Mouse (Mus musculus) ES-CJ7 (cell line): Measurements from ENCODE around the gene Fgf6.

ENCODE experiments used
- DNase-seq: peaks from one replicate; pipeline ENCODE4 v3.0.0; 2011; ENCODE audit warnings: low read depth, low spot score

Fgf6 gene

DNA sequence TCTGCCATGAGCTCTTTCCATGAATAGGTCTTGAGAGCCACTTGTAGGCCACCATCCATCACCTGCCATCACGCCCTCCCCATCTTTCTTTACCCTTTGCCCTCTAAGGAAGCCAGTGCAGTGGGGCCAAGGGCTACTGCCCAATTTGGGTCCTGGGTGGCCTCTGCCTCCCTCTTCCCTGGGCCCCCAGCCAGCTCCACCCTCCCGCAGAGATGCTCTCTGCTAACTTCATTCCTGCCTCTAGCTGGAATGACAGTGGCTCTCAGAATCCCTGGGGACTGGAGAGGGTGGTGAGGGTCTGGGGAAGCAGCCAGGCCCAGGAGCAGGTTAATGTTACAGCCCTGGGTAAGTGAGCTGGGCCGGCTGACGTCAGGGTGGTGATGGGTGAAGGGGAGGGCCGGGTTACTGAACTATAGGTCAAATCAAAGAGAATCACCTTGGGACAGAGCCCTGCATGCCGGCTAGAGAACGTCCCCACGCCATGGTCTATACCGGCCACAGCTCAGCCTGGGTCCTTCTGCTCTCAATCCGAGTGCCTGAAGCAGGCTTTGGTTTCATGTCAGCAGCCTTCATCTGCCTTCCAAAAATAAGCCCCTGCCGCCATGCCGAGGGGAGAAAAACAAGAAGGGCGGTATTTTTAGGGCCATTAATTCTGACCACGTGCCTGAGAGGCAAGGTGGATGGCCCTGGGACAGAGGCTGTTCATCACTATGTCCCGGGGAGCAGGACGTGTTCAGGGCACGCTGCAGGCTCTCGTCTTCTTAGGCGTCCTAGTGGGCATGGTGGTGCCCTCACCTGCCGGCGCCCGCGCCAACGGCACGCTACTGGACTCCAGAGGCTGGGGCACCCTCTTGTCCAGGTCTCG lies at the start of gene Fgf6:
Gene Fgf6, plus strand, starts transcription at position 681 of the 865 bp plus-strand sequence.
- DNase-seq, result no peak

DNA sequence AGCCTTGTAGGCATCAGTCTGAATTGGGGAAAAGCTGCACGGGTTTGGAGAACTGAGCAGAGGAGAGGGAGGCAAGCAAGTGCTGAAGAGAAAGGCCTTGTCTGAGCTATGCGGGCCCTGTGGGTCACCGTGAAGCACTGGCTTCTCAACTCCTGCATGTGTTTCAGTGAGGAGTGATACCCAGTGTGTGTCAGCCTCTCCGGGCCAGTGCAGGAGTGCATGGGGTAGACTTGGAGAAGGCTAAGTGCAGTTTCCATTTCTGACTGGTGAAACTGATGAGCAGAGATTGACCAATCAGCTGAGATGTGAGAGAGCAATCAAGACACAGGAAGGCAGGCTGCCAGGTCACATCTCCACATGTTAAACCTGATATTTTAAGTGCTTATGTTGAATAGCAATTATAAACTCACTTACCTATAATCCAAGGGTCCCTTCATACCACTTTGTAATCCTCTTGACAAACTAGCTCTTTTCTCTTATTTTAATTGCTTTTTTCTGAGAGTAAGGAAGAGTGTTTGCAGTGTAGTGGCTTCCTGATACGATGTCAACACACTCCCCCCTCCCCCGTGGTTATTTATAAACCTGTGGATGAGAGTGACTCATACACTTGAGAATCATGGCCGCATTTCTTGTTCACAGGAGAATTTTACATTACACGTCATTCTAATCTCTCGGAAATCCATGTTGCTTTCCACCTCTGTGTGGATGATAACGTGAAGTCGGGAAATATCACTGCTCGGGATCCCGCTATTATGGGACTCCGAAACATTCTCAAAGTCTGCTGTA lies 49.0 kb upstream of the Fgf6 start:
- no peak for DNase-seq

DNA sequence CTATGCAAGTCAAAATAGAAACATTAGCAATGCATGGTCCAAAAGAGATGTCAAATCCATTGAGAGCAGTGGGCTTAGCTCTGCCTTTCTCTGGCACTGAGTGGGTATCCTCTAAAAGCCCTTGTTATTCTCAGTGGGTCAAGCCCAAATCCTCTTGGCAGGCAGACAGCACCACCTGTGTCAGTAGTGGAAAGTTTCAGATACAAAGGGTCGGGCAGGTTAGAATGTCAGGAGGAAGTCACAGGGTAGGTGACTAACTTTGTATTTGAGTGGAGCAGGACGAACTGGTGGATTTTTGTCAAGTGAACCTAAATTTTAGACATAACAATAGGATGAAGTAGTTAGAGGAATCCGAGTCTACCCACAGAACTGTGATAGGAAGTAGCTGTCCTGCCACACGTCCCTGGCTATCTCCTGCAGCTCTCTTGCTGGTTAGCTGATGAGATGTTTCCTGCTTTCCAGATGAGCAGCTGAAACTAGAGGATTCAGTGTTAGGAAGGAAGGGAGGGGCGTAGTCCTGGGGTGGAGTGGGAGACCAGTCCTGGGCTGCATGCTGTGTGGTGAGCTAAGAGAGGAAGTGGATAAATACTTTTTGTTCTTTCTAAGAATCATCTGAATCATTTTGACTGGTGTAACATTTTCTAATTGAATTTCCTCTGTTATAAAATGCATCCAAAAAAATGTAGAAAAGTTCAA lies 33.7 kb upstream of the Fgf6 start:
- DNase-seq, result no peak

DNA sequence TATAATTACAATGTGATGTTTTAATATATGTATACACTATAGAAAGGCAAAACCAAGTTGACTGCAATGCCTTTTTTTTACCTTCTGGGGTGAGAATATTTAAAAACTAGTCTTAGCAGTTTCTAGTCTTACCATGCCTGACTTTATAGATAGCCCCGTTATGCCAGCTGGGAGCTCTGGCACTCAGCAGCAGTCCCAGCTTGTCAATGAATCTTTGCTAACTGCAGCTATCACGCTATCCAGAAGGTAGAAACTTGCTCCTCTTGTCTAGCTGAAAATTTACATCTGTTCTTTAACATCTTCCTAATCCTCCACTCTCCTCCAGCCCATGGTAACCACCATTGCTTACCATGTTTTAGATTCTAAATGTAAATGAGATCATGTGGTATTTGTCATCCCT lies 21.7 kb upstream of the Fgf6 start:
- no peak for DNase-seq

DNA sequence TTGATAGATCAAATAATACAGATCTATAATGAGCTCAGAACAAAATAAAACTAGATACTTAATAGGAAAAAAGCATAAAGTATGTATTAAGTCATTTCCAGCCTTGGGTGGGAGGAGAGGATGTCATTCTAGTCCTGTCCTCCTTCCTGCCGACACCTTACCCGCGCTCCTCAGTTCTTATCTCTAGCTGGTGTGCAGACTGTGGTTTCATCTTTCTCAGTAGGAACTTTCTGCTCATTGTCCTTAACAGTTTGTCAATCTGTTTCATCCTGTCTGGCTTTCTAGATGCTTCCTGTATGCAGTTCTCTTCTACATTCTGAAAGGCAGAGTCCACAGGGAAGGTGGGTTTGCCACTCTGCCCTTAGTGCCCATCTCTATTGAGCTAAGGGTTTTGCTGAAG lies 19.9 kb upstream of the Fgf6 start:
- no peak for DNase-seq

DNA sequence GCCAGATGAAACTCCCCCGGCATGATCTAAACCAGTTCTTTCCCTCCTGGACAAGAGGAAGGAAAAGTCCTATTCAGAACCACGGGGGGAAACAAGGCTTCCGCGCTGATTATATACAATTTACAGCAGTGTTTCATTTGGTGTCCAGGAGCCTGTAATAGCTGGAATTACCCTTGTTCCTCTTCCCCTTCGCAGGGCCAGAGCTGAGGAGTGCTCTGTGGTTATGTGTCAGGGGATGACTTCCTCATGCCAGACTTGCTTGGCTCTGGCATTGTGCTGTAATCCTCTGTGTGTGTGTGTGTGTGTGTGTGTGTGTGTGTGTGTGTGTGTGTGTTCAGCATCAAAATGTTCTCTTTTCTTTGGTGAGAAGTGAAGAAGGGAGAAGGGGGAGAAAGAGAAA lies 19.0 kb upstream of the Fgf6 start:
- no peak for DNase-seq

DNA sequence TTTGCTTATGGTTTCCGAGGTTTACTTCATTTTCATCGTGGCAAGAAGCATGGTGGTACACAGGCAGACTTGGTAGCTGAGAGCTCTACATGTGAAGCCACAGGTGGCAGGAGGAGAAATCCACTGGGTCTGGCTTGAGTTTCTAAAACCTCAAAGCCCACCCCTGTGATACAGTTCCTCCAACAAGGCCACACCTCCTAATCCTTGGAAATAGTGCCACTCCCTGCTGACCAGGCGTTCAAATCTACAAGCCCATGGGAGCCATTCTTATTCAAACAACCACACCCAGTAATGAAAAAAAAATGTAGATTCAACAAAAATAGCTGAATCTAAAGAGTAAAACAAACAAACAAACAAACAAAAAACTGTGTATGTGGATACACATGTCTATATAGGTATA lies 9.7 kb upstream of the Fgf6 start:
- DNase-seq, result peak; percentile 74

DNA sequence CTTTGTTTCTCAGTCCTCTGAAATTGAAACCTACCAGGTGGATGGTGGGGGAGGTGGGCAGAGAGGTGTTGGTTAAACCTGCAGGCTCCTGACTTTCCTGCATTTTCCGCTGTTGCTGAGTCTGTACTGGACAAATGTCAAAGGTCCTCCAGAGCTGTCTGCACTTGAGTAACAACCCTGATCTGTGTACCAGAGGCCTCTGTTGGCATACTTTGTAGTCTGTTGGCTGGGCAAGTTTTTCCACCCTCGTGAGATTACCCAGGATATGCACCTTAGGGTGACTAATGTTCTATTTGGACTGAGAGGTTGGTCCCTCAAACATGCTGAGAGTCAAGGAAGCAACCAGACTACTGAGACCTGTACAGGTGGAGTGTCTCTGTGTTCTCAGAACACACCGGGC lies 8.8 kb upstream of the Fgf6 start:
- DNase-seq, result no peak

DNA sequence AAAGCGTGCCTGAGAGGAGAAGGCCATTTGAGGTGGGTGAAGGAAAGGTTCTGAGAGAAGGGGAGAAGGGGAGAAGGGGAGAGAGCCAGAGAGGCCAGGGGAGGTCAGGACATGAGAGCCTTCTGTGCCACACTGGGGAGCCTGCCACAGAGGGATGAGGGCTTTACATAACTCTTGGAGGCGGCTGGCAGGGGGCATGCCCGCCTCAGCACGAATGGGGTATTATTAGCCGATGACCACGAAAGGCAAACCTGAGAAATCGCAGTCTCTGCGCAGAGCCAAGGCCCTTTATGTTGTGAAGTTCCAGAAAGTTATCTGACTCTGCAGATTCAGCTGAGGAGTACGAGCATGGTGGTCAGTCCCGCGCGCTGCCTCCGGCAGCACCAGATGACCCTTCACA lies 5.4 kb upstream of the Fgf6 start:
- DNase-seq, result no peak

DNA sequence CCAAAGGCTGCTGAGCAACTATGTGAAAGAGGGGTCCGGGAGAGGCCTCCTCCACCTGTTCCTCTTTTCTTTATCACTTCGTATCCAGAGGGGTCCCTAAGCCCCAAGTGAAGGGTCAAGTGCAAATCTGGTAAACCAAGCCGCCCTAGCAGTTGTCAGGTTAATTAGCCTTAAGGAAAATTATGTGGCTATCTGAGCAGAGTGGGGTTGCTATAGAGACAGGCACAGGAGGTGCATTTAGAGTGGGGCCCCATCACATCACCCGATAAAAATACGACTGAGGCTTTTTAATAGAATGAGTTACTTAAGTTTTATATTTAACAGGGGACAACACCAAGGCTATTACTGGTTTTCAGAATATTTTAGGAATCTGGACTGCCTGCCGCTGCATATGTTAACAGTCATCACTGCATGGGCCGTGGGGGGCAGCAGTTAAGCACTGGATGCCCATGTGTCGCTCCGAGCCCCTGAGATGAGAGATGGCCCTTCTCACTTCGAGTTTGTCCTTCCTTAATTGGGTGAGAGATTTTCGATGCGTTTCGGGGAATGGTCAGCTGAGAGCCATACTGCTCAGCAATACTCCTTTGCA lies 3.3 kb upstream of the Fgf6 start:
- no peak for DNase-seq

DNA sequence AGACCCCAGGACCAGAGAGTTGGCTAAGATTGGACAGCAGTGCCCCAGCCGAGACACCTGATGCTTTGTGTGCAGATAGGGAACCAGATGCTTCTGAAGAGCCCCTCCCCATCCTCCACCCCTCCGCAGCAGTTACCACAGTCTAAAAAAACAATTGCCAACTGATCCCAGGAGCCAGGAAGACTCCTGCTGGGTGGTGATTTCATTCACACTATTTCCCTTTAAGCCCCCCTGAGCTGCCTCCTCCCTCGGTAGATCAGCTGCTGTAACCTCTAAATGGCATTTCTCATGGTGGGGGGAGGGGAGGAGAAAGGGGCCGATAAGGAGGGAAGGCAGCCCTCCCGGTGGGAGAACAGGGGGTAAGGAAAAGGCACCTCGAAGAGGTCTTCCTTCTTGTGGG lies 3.9 kb downstream of the Fgf6 start:
- peak; percentile 81 for DNase-seq

DNA sequence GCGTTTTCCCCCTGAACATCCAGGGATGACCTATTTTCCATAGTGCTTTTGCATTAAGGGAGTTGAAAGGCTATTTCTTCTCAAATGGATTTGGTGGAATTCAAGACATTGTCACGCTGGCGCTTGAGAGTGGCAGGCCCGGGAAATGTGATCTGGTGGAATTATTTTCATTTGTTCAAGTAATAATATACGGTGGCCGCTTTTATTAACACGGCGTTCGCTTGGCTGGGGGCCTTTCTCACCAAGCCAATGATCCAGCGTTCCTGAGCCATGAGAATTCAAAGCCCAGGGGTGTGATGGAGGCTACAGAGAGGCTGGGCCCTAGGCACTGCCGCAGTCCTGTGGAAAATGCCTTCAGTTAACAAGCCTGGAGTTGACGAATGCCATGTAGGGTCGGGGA lies 5.0 kb downstream of the Fgf6 start:
- no peak for DNase-seq

DNA sequence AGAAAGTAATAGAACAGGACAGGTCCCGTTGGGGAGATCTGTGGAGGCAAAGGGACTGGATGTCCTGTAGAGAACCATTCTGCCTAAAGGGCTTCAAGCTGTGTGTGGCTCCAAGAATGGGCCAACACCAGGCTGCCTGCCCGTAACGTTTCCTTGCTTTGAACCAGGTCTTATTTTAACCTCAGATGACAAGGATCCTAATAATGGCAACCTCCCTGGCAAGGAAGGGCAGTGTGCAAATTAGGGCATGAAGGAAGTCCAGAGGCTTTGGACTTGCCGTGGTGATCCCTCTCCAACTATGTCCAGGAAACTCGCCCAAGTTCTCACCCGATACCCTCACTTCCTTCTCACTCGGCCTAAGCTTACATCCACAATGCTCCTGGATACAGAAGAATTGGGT lies 9.4 kb downstream of the Fgf6 start:
- no peak for DNase-seq

DNA sequence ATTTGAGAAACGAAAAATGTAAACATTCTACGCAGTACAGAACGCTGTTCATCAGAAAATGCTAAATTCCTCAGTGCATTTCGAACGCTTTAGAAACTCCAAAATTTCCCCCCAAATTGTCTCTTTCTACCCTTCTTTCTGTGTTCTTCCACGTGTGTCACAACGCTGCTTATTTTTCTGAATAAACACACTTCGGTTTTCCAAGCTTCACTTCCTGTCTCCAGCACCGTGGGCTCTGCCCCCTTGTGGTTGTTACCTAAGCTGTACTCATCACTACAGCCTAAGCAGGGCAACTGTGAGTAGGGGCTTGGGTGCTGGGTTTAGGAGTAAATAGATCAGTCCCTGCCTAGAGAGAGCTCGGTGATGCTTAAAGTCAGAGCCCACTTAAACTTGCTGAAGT lies 19.4 kb downstream of the Fgf6 start:
- DNase-seq, result peak; percentile 84

DNA sequence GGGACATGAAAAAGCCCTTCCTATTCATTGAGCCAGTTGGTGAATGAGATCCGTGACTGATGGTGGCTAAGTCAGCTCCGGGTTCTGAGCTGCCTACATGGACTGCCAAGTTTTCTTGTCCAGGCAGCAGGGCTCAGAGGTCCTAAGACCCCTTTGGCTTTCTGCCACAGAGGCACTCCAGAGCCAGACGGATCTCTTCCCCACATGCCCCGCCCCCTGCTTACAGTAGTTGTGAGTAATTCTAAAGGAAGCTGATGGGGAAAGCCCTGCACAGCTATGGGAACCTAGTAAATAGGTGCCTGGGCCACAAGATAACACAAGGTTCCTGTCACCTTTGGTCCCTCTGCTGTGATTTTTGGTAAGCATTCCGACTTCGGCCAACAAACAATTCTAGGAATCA lies 29.5 kb downstream of the Fgf6 start:
- DNase-seq, result no peak

DNA sequence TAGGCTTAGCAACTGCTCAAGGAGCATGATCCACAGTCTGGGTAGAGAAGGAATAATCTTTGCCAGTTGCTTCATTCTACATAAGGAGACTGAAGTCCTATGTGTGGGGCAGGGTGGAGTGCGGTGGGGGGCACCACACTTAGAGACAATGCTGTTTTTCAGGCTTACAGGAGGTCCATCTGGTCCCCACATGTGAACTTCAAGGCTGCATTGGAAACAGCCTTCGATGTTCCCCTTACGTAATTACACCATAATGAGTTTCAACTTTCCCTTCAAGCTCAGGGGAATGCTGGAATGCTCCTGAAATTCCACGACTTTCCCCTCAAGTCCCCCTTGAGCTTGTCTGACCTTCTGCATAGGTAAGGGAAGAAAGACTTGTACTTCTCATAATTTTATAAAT lies 35.5 kb downstream of the Fgf6 start:
- no peak for DNase-seq

DNA sequence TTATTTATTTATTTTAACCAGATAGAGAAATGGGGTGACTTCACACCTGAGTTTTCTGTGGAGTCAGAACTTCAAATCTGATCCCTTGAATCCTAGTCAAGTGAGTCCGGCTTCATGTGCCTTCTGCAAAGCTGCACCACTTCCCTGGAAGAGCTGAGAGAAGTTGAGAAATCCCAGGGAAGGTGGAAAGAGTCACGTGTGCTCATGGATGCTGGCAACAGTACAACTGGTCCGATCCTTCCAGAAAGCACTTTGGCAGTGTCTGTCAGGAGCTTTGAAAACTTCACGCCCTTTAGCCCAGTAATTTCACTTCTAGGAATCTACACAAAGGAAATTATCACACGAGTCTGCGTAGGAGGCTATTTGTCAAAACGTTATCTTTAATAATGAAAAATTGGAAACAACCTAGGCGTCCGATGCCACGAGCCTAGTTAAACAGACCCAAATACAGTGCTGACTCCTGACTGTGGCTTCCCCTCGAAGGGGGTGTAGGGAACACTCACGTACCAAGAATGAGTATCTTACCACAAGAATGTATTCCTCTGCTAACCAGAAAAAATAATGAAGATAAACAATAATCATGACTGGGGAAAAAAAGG lies 41.7 kb downstream of the Fgf6 start:
- no peak for DNase-seq

DNA sequence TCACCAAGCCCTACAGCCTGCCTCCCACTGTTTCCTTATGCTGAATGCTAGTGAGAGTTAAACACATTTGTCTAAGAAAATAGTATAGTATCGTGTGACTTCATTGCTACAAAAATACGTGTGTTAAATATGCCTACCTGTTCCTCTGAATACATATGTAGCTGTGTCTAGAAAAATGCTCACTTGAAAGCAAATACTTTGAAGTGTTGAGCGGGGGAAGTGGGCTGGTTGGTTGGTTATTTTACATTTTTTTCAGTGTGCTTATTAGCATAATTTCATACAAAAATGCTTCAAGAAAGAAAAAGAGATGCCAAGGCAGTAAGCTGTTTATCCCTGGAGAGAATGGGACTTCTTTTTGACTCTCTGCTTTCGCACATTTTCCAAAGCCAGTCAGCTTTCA lies 44.6 kb downstream of the Fgf6 start:
- DNase-seq, result no peak

DNA sequence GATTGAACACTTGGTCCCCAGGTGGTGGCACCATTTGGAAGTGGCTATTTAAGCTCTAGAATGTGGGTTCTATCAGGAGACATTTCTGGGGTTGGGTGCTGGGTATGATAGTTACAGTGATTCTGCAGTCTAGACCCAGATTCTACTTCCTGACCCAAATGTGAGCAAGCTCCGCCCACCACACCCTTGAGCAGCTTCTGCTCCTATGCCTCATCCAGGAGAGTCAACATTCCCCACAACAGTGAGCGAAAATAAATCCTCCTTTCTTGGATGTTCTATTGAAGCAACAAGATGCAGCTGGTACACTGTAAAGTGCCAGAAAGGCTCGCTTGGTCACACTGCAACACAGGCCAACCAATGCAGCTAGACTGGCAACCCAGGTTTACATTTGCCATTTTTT lies 48.5 kb downstream of the Fgf6 start:
- DNase-seq, result no peak

DNA sequence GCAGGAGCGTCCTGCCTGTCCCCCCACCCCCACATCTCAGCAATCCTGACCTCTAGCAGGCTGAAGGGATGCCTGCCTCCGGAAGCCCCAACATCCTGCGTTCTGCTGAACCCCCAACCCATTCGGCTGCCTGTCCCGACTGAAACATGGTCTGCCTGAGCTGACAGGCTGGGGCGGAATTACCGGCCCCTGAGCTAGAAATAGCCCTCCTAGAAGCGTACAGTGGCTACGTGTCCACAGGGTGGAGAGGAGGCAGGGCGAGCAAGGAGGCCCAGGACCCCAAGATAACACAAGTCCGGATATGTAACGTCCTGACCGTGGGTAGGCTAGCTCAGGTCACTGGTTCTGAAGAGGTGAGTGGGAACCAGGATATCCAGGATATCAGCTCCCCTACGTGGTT lies 49.4 kb downstream of the Fgf6 start:
- DNase-seq, result no peak

DNA sequence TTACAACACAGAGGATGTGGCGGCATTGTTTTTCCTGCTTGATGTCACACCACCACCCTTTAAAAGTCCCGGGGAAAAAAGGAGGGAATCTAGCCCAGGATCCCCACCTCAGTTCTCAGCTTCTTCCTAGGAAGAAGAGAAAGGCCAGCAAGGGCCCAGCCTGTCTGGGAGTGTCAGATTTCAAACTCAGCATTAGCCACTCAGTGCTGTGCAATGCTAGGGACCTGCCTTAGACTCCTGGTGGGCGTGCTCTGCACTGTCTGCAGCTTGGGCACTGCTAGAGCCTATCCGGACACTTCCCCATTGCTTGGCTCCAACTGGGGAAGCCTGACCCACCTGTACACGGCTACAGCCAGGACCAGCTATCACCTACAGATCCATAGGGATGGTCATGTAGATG lies 57.4 kb downstream of the Fgf6 start, which contains the start of gene Fgf23:
Gene Fgf23, plus strand, starts transcription at position 86 of the 400 bp plus-strand sequence.
- peak; percentile 58 for DNase-seq
